Mouse (Mus musculus) heart, embryonic 10.5 days (tissue): ENCODE results near the gene Akap7. TPM values are rescaled to one million over a fixed set of nuclear protein-coding genes. Genes with fewer than 3 reads are reported as not detected.

Experiments
- DNase-seq: peaks from one replicate; pipeline ENCODE4 v3.0.0-alpha.2; 2017; ENCODE audit warnings: low spot score
- H3K27ac ChIP-seq: fragments of 300-500 bp; sonication (generic); 2 replicates; pipeline ENCODE4 v1.5.1; 2016; ENCODE audit warnings: mild to moderate bottlenecking
- H3K27me3 ChIP-seq: fragments of 300-500 bp; sonication (generic); 2 replicates; pipeline ENCODE4 v1.6.1; 2016; ENCODE audit warnings: mild to moderate bottlenecking; ENCODE audit not compliant: poor library complexity, insufficient read depth, severe bottlenecking
- H3K36me3 ChIP-seq: fragments of 300-500 bp; sonication (generic); 2 replicates; pipeline ENCODE4 v1.6.1; 2016; ENCODE audit warnings: mild to moderate bottlenecking, moderate library complexity
- H3K4me1 ChIP-seq: fragments of 300-500 bp; sonication (generic); 2 replicates; pipeline ENCODE4 v1.6.1; 2016; ENCODE audit warnings: mild to moderate bottlenecking
- H3K4me3 ChIP-seq: fragments of 300-500 bp; sonication (generic); 2 replicates; pipeline ENCODE4 v1.5.1; 2016; ENCODE audit warnings: mild to moderate bottlenecking, moderate library complexity
- H3K9me3 ChIP-seq: fragments of 300-500 bp; sonication (generic); 2 replicates; pipeline ENCODE4 v1.6.1; 2016; ENCODE audit warnings: mild to moderate bottlenecking, moderate library complexity
- WGBS: fragments of 180-500 bp; shearing (Covaris S2); methylation state at CpG from one replicate; pipeline ENCODE4 v1.1.7; 2016; 5-methylcytosine and 5-hydroxymethylcytosine counted together
- polyA plus RNA-seq: library from polyadenylated mRNA; unstranded; fragments of >200 nt; fragmentation: Nextera tagmentation; extraction: Ambion mirVana; gene quantifications from 2 replicates; pipeline ENCODE4 v1.2.1, GENCODE M21; 2016

Akap7 gene
- polyA plus RNA-seq, 1 experiment from 2014 or later, result 18.4 TPM

DNA sequence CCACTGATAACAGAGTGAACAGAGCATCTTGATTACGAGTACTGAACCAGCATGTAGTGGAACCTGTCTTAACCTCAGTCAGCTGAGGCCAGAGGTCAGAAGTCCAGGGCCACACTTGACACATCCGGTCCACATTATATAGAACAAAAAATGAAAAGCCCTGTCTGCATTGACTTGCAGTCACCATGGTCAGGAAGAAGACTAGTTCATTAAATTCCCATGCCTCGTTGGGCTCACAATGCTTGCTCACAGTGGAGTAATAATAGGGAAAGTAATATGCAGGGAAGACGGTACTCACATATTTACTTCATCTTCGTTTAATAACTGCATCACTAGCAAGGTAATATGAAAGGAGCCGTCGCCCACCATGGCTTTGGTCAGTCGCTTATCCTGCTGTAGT is 36.5 kb downstream of the Akap7 start:
- Histone ChIP-seq H3K4me1 (peaks cover 4% of the 10 kb centered on the region; the same call in 1 of the 2 replicates), H3K9me3 (no peaks in the 10 kb centered on the region)
- WGBS, result 90% methylated on average over 8 of the region's 8 CpGs

DNA sequence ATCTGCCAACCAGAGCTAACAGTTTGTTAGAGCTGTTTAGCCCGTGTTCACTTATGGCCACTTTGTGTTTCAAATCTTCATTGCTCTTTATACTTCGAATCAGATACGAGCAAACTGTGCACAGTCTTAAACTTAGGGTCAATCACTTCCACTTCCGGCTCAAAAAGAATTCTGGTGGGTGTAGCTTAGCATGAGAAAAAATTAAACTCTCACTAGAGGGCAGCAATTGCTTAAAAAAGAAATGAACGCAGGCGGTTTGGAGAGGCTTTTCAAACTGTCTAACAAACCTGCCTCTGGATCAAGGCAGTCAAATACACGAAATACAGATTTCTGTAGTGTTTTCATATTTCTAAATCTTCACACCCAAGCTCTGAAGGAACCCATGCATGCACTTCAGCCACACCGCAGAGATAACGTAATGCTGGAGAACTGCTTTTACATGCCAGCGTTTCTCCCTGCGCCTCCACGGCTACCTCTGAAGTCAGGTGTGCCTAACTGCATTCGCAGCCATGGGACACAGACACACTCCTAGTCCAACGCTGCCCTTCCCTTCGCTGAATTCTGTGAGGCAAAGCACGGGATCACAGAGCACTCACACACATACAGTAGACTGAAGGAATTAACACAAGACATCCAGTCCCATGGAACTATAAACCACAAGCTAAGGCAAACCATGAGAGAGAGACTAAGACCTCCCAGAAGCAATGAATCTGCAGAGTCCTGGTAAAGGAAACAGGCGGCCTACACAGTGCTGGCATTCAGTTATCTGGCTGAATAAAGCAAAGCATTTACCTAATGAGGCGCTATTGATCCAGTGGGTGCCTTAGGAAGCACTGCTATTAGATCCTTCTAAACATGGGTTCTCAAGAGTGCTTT is 39.0 kb downstream of the Akap7 start:
- Histone ChIP-seq H3K9me3 (no peaks in the 10 kb centered on the region), H3K4me1 (no peaks in the 10 kb centered on the region), H3K27ac (peak overlapping the region; percentile 42; the same call in 1 of the 2 replicates), H3K27me3 (no peaks in the 10 kb centered on the region), H3K4me3 (no peak overlapping the region), H3K36me3 (peaks cover 15% of the 10 kb centered on the region)
- WGBS, result 48% methylated on average over 18 of the region's 18 CpGs
- DNase-seq, result no peak

More for the DNA sequence above, 36.5 kb downstream of the Akap7 start:
- Histone ChIP-seq H3K27me3 (no peaks in the 10 kb centered on the region), H3K4me3 (no peak overlapping the region), H3K36me3 (peaks cover 9% of the 10 kb centered on the region), H3K27ac (no peak overlapping the region)
- no peak for DNase-seq

DNA sequence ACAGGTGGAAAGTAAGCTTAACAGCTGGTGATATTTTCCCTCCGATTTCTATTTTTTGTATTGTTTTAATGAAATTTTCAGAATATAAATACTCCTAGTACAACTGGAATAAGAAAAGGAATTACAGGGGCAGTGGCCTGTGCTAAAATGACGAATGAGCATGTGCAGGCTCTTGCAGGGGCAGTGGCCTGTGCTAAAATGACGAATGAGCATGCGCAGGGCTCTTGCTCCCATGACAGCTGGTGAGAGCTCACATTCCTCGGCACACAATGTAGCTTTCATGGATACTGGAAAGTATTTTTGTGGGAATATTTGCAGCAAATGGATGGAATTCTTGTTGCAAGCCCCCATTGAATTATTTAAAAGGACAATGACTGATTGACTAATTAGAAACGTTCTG is 46.5 kb downstream of the Akap7 start:
- Histone ChIP-seq H3K4me3 (no peak overlapping the region), H3K4me1 (peaks cover 2% of the 10 kb centered on the region; the same call in 1 of the 2 replicates), H3K27me3 (no peaks in the 10 kb centered on the region), H3K27ac (no peak overlapping the region), H3K36me3 (peaks cover 10% of the 10 kb centered on the region), H3K9me3 (no peaks in the 10 kb centered on the region)
- WGBS, result 63% methylated on average over 6 of the region's 6 CpGs
- no peak for DNase-seq

DNA sequence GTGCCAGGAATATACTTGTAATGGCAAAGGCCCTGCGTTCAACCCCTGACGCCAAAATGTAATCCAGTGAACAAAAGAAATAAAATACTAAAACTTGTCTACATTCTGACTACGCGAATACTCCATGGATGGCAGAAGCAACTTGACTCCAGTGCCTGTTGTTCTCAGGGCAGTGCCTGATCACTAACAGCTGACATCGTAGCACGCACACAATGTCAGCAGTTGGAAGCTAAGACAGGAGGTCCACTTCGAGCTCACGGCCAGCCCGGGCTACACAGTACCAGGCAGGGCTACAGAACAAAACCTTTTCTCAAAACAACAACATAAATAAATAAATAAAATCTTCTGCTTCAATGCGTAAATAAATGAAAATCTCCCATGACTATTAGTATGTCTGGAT is 46.9 kb downstream of the Akap7 start:
- Histone ChIP-seq H3K4me1 (peaks cover 2% of the 10 kb centered on the region; the same call in 1 of the 2 replicates), H3K9me3 (no peaks in the 10 kb centered on the region), H3K27me3 (no peaks in the 10 kb centered on the region), H3K36me3 (peaks cover 10% of the 10 kb centered on the region), H3K4me3 (no peak overlapping the region), H3K27ac (no peak overlapping the region)
- no peak for DNase-seq
- WGBS, result 86% methylated on average over 10 of the region's 10 CpGs

DNA sequence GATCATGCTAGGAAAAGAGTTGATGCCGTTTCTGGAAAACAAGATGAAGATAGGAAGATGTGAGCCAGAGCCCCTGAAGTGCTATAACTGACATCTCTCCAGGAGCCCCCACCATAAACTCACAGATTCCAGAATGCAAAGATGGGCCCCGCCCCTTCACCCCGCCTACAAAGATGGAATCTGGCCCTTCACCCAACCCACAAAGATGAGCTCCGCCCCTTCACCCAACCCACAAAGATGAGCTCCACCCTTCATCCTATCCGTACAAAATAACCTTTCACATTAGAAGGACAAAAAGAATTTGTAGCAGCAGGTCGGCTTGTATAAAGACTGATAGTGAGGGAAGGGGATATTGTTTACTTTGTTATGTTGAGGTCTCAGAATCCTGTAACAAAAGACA is 49.5 kb downstream of the Akap7 start:
- 76% methylated on average over 6 of the region's 6 CpGs for WGBS
- Histone ChIP-seq H3K9me3 (no peaks in the 10 kb centered on the region), H3K4me3 (no peak overlapping the region), H3K27me3 (no peaks in the 10 kb centered on the region), H3K4me1 (peaks cover 2% of the 10 kb centered on the region; the same call in 1 of the 2 replicates), H3K27ac (no peak overlapping the region), H3K36me3 (peaks cover 4% of the 10 kb centered on the region)
- no peak for DNase-seq

DNA sequence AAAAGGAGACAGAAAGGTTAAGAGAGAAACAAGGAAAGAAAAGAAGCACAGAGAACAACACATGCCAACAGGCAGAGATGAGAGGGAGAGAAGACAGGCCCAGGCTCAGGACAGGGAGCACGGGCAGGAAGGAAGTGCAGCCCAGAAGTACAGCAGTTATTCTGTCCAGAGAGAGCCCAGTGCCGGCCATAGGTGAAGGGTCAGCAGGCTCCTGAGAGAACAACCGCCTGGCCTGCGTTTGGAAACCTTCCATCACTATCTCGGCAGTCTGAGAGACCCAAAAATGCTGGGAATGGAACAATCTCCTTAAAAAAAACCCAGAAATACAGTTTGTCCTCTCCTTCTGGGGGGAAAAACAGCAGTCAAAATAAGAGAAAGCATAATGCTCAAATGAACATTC is 50.2 kb downstream of the Akap7 start:
- no peaks in the 10 kb centered on the region for H3K9me3 ChIP-seq
- peaks cover 2% of the 10 kb centered on the region; the same call in 1 of the 2 replicates for H3K4me1 ChIP-seq
- H3K27me3 ChIP-seq, result no peaks in the 10 kb centered on the region
- H3K4me3 ChIP-seq, result no peak overlapping the region
- no peak overlapping the region for H3K27ac ChIP-seq
- no peak for DNase-seq
- peaks cover 4% of the 10 kb centered on the region for H3K36me3 ChIP-seq
- 54% methylated on average over 5 of the region's 5 CpGs for WGBS

DNA sequence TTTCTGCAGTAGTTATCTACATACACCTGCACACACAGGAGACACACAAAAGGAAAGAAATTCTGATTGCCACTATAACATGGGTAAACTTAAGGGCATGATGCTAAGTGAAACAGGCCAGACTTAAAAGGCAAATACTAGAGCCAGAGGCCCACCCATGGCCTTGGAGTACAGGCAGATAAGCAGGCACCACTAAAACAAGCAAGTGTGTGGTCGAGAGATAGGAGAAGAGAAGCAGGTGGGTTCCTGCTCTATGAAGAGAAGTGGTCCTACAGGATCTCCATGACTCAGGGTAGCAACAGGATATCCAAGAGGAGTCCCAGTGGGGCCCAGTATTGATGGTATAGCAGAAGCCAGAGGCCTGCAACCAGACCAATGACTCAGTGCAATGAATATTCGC is 54.2 kb downstream of the Akap7 start:
- WGBS, result 62% methylated on average over 2 of the region's 2 CpGs
- H3K27me3 ChIP-seq, result no peaks in the 10 kb centered on the region
- no peaks in the 10 kb centered on the region for H3K9me3 ChIP-seq
- no peaks in the 10 kb centered on the region for H3K4me1 ChIP-seq
- 0 out of 2 replicates have a peak overlapping the region, but pooled peaks have one; percentile 12 for H3K27ac ChIP-seq
- H3K36me3 ChIP-seq, result peaks cover 5% of the 10 kb centered on the region; the same call in 1 of the 2 replicates
- DNase-seq, result peak; percentile 90
- H3K4me3 ChIP-seq, result no peak overlapping the region

DNA sequence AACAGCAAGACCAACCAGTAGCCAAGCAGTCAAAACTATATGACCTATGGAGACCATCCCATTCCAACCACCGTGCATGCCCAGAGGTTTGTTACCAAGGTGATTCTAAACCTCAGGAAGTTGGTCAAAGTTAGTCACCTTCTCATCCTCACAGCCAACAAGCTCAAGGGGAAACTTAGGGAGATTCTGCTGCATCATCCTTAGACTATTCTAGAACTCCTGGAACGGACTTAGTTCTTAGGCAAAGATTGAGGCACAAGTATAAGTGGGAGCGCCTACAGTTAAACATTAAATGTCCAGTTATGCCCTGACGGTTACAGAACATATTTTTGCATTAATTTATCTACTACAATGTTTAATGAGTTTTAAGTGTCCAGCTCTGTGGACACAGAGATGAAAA is 54.7 kb downstream of the Akap7 start:
- H3K27ac ChIP-seq, result peak overlapping the region; percentile 52; the same call in 1 of the 2 replicates
- 88% methylated on average over 4 of the region's 4 CpGs for WGBS
- no peaks in the 10 kb centered on the region for H3K4me1 ChIP-seq
- no peak overlapping the region for H3K4me3 ChIP-seq
- no peak for DNase-seq
- H3K36me3 ChIP-seq, result peaks cover 5% of the 10 kb centered on the region; the same call in 1 of the 2 replicates
- H3K9me3 ChIP-seq, result no peaks in the 10 kb centered on the region
- H3K27me3 ChIP-seq, result no peaks in the 10 kb centered on the region

DNA sequence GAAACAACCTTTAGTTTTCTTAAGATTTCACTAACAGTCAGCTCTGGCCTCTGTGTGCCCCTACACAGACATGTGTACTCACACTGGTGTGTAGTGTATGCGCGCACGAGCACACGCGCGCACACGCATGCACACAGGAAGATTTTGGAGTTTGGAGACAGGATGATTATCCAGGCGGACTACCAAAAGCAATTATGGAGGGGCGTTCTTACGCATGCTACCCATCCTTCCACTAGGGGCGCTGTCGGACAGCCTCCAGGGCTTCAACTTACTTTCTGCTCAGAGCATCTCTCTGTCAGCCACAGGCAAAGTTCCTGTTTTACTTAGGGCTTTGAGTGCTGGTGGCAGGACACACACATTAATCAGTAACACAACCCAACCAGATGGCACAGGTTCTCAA is 57.6 kb downstream of the Akap7 start:
- Histone ChIP-seq H3K27me3 (no peaks in the 10 kb centered on the region), H3K4me1 (no peaks in the 10 kb centered on the region), H3K27ac (no peak overlapping the region), H3K36me3 (peaks cover 5% of the 10 kb centered on the region; the same call in 1 of the 2 replicates), H3K9me3 (no peaks in the 10 kb centered on the region), H3K4me3 (no peak overlapping the region)
- peak; percentile 86 for DNase-seq
- 43% methylated on average over 12 of the region's 12 CpGs for WGBS

DNA sequence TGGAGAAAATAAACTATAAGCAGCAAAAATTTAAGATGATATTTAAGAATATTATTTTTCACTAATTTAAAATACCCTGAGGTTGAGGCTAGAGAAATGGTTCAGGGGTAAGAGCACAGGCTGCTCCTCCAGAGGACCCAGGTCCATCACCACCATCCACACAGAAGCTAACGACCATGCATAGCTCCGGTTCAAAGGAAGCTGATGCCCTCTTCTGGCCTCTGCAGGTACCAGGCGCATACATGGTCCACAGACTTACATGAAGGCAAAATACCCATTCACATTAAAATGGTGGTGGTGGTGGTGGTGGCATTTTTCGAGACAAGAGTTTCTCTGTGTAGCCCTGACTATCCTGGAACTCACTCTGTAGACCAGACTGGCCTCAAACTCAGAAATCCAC is 61.5 kb downstream of the Akap7 start:
- Histone ChIP-seq H3K27me3 (no peaks in the 10 kb centered on the region), H3K9me3 (no peaks in the 10 kb centered on the region), H3K36me3 (no peaks in the 10 kb centered on the region), H3K4me1 (no peaks in the 10 kb centered on the region), H3K27ac (no peak overlapping the region), H3K4me3 (no peak overlapping the region)
- 63% methylated on average over 4 of the region's 4 CpGs for WGBS
- DNase-seq, result no peak

DNA sequence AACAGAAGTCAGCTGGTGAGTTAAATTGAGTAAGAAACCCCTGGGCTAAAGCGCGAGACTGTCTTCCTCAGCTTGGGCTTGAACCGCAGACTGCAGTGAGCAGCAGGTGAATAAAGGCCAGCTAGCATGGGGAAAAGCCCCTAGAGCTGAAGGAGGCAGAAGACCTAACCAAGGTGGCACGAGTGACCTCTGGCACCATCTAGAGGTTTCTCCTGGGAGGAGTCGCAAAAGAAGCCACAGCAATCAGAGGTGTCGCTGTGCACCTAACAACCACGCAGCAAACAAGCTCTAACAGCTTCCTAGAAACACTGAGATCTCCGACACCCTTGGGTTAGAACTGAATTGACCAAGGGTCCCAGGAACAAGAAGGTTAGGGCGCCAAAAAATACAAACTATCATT is 68.5 kb downstream of the Akap7 start:
- WGBS, result 27% methylated on average over 9 of the region's 9 CpGs
- DNase-seq, result peak; percentile 78

DNA sequence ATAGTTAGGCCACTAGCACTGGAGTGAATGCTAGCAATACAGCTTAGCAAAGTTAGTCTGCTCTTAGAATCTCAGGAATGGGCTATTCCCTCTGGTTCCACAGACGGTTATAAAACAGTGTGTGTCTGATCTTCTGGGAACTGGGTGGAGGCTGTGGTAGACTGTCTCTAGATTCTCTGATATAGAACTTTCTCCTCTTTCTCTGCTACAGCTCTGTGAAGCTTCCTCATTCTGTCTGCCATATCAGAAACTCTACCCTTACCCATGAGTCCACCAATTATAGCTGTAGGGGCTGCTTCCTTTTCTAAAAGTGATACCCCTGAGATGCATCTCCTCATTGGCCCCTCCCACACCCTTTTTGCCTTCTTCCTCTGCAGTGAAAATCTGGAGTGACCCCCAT is 73.6 kb downstream of the Akap7 start:
- Histone ChIP-seq H3K9me3 (no peaks in the 10 kb centered on the region), H3K36me3 (no peaks in the 10 kb centered on the region), H3K27ac (no peak overlapping the region), H3K4me3 (no peak overlapping the region), H3K4me1 (no peaks in the 10 kb centered on the region), H3K27me3 (no peaks in the 10 kb centered on the region)
- WGBS, result 62% methylated on average over 1 of the region's 1 CpGs
- no peak for DNase-seq

More for the DNA sequence above, 68.5 kb downstream of the Akap7 start:
- H3K4me1 ChIP-seq, result no peaks in the 10 kb centered on the region
- no peak overlapping the region for H3K27ac ChIP-seq
- H3K4me3 ChIP-seq, result no peak overlapping the region
- no peaks in the 10 kb centered on the region for H3K9me3 ChIP-seq
- no peaks in the 10 kb centered on the region for H3K27me3 ChIP-seq
- H3K36me3 ChIP-seq, result no peaks in the 10 kb centered on the region

DNA sequence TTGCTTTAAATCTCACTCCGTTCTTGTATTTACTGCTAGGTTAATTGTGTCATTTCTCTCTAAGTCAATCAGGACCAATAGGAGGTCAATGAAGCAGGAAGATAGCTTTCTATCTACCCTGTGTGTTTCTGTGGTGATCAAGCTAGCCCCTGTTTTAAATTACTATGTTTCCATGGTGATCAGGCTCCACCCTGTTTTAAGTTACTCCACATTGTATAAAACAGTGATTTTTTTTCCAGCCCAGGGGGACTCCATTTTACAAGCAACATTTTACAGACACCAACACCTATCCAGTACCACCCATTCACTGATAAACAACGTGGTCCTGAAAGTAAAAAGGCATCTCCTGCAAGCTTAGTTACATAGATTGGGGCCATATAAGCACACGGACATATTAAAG is 75.0 kb downstream of the Akap7 start:
- H3K4me3 ChIP-seq, result no peak overlapping the region
- DNase-seq, result no peak
- no peak overlapping the region for H3K27ac ChIP-seq
- H3K9me3 ChIP-seq, result no peaks in the 10 kb centered on the region
- no peaks in the 10 kb centered on the region for H3K36me3 ChIP-seq
- H3K27me3 ChIP-seq, result no peaks in the 10 kb centered on the region
- 74% methylated on average over 3 of the region's 3 CpGs for WGBS
- no peaks in the 10 kb centered on the region for H3K4me1 ChIP-seq
